Mouse (Mus musculus) neural tube, embryonic 12.5 days (tissue): ENCODE results near the gene Gm2022. TPM values are rescaled to one million over a fixed set of nuclear protein-coding genes. Genes with fewer than 3 reads are reported as not detected.
"Not testable (repeated sequence)": the region's sequence is repeated elsewhere in the genome, so short reads cannot be mapped to it uniquely, and the experiment has no call there.

Source experiments
- ATAC-seq: fragments of 200-750 bp; cut with Nextera tagmentation; 2 replicates; pipeline ENCODE4 v1.8.0; 2017; ENCODE audit warnings: low read depth, mild to moderate bottlenecking, moderate TSS enrichment, moderate library complexity; ENCODE audit not compliant: low FRiP score
- H3K27ac ChIP-seq: fragments of 300-500 bp; sonication (generic); 2 replicates; pipeline ENCODE4 v1.5.1; 2016
- H3K27me3 ChIP-seq: fragments of 300-500 bp; sonication (generic); replicated peaks from 2 replicates; pipeline ENCODE4 v1.6.1; 2016; ENCODE audit warnings: mild to moderate bottlenecking
- H3K36me3 ChIP-seq: fragments of 300-500 bp; sonication (generic); 2 replicates; pipeline ENCODE4 v1.6.1; 2016; ENCODE audit warnings: mild to moderate bottlenecking
- H3K4me1 ChIP-seq: fragments of 300-500 bp; sonication (generic); 2 replicates; pipeline ENCODE4 v1.6.1; 2016
- H3K4me2 ChIP-seq: fragments of 300-500 bp; sonication (generic); replicated peaks from 2 replicates; pipeline ENCODE4 v1.6.1; 2016; ENCODE audit warnings: mild to moderate bottlenecking
- H3K4me3 ChIP-seq: fragments of 300-500 bp; sonication (generic); 2 replicates; pipeline ENCODE4 v1.5.1; 2016
- H3K9ac ChIP-seq: fragments of 300-500 bp; sonication (generic); 2 replicates; pipeline ENCODE4 v1.6.1; 2016; ENCODE audit warnings: mild to moderate bottlenecking
- H3K9me3 ChIP-seq: fragments of 300-500 bp; sonication (generic); 2 replicates; pipeline ENCODE4 v1.6.1; 2016; ENCODE audit warnings: mild to moderate bottlenecking
- WGBS: fragments of 180-500 bp; shearing (Covaris S2); methylation state at CpG from one replicate; pipeline ENCODE4 v1.1.7; 2016; 5-methylcytosine and 5-hydroxymethylcytosine counted together
- polyA plus RNA-seq: library from polyadenylated mRNA; unstranded; fragments of >200 nt; fragmentation: Nextera tagmentation; extraction: Ambion mirVana; gene quantifications from 2 replicates; pipeline ENCODE4 v1.2.1, GENCODE M21; 2016

Gm2022 gene
- polyA plus RNA-seq, result not detected in 2 replicates

DNA sequence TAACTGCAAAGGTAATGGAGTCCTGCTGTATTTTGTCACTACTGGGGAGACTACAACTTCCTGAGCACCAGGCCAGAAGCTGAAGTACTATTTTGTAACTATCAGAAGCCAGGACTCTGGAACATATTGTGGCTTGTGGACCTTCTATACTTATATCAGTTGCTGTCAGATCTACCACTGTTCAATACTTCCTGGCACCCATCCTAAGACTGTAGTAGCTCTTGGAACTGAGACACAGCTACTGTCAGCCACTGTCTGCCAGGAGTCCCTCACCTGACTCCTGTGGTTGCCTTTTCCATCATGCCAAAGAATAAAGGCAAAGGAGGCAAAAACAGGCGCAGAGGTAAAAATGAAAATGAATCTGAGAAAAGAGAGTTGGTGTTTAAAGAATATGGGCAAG is at the start of gene Gm2022:
Gene Gm2022 (plus strand): TSS at position 301 of the 400 bp plus-strand sequence.
- whole genome bisulfite sequencing, result 93% methylated on average over 1 of the region's 1 CpGs

GRCm38 (mm10) chr12:87850657-87851056 is 44.5 kb upstream of the Gm2022 start:
- not testable (repeated sequence) for H3K9ac ChIP-seq, H3K27ac ChIP-seq, H3K4me1 ChIP-seq, H3K36me3 ChIP-seq, H3K4me2 ChIP-seq, ATAC-seq, H3K4me3 ChIP-seq, H3K27me3 ChIP-seq, H3K9me3 ChIP-seq
- no CpG with 5 or more reads among the region's 2 CpGs for WGBS

More for the DNA sequence above, at the start of gene Gm2022:
- H3K27me3 ChIP-seq, H3K9me3 ChIP-seq, H3K4me1 ChIP-seq, H3K4me2 ChIP-seq, H3K27ac ChIP-seq, H3K4me3 ChIP-seq, H3K36me3 ChIP-seq, ATAC-seq, H3K9ac ChIP-seq: not testable (repeated sequence)

DNA sequence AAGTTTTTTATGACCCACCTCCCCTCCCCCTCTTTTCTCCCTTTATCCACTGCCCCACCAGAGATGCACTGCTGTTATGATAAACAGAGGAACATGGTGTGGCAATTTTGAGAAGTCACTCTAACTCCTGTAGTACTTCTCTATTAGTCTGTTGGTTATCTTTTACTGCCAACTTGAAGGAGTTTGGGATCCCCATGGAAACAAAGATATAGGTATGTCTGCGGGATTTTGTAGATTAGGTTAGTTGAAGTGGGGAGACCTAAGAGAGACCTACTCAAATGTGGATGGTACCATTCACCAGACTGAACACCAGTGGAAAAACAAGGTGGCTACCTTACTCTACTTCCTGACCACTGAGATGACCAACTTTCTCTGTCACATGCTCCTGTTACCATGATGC is 39.1 kb upstream of the Gm2022 start:
- ATAC-seq, H3K9me3 ChIP-seq, H3K27ac ChIP-seq, H3K9ac ChIP-seq, H3K4me3 ChIP-seq, H3K4me2 ChIP-seq, H3K27me3 ChIP-seq, H3K36me3 ChIP-seq, H3K4me1 ChIP-seq: not testable (repeated sequence)
- WGBS, result 86% methylated on average over 1 of the region's 1 CpGs

DNA sequence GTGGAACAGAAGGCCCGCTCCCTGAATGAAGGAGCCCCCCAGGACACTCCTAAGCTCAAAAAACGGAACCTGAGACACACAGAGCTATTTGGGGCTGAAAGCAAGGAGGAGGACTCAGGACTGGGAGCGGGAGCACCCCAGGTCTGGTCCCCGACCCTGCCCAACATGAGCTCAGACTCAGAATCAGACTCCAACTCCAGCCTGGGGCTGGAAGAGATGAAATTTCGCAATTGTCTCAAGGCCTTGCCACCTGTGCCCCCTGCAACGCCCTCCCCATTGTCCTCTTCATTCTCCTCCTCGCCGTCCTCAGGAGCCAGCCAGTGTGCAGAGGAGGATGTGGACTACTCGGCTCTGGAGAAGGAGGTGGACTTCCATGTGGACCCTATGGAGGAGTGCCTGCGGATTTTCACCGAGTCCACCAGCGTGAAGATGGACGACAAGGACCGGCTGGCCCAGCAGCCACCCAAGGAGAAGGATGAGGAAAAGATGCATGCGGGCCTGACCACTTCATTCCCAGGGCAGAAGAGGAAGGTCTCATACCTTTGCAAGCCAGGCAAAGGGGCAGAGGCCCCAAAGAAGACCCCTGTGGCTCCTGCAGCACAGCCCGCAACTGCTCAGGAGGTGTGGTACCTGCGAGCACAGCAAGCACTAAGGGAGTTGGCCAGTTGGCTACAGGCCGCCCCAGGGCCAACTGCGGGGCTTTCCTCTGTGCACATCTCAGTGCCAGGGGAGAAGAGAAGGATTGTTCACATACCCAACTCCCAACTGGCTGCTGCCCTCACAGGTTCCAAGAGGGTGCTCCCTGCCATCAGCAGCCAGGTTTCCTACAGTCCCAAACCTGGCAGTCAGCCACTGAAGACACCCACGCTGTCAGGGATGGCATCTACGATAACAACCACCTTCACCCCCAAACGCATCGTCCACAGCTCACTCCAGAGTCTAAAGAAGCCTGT is 33.2 kb upstream of the Gm2022 start:
- peak; percentile 29; the same call in 1 of the 2 replicates for ATAC-seq
- not testable (repeated sequence) for H3K4me1 ChIP-seq, H3K36me3 ChIP-seq, H3K27ac ChIP-seq, H3K9ac ChIP-seq, H3K4me2 ChIP-seq, H3K27me3 ChIP-seq, H3K4me3 ChIP-seq
- peaks cover 15% of the 10 kb centered on the region for H3K9me3 ChIP-seq
- WGBS, result 87% methylated on average over 23 of the region's 23 CpGs

- H3K4me3 ChIP-seq, H3K9ac ChIP-seq, H3K27me3 ChIP-seq, H3K27ac ChIP-seq, H3K4me2 ChIP-seq, ATAC-seq, H3K36me3 ChIP-seq, H3K4me1 ChIP-seq: not testable (repeated sequence)
- WGBS, result 90% methylated on average over 10 of the region's 11 CpGs
- peaks cover 15% of the 10 kb centered on the region for H3K9me3 ChIP-seq
Observed at GRCm38 (mm10) chr12:87863638-87864037, 31.5 kb upstream of the Gm2022 start.

- not testable (repeated sequence) for H3K27ac ChIP-seq, H3K4me1 ChIP-seq, H3K9ac ChIP-seq, ATAC-seq, H3K36me3 ChIP-seq, H3K4me3 ChIP-seq, H3K4me2 ChIP-seq, H3K27me3 ChIP-seq
- WGBS, result 77% methylated on average over 2 of the region's 2 CpGs
- H3K9me3 ChIP-seq, result peaks cover 15% of the 10 kb centered on the region
Observed at GRCm38 (mm10) chr12:87864048-87864447, 31.1 kb upstream of the Gm2022 start.

DNA sequence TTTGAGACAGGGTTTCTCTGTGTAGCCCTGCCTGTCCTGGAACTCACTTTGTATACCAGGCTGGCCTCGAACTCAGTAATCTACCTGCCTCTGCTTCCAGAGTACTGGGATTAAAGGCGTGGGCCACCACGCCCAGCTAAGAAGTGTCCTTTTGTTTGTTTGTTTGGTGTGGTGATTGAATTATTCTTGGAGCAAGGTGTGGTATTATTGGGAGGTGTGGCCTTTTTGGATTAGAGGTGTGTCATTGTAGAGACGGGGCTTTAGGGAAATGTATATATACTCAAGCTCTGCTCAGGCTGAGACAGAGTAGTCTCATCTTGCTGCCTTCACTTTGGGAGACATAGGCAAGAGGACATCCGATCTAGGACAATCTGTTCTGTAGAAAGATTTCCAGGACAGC is 21.4 kb upstream of the Gm2022 start, which contains the start of gene Gm2016:
Gene Gm2016 (plus strand): TSS at position 301 of the 400 bp plus-strand sequence.
- not testable (repeated sequence) for H3K4me1 ChIP-seq, H3K36me3 ChIP-seq, ATAC-seq, H3K4me3 ChIP-seq, H3K27ac ChIP-seq, H3K4me2 ChIP-seq, H3K27me3 ChIP-seq, H3K9ac ChIP-seq, H3K9me3 ChIP-seq
- WGBS, result 87% methylated on average over 5 of the region's 5 CpGs

- H3K27ac ChIP-seq, H3K9me3 ChIP-seq, H3K9ac ChIP-seq, H3K4me3 ChIP-seq, H3K4me1 ChIP-seq, H3K4me2 ChIP-seq, H3K36me3 ChIP-seq, ATAC-seq, H3K27me3 ChIP-seq: not testable (repeated sequence)
- WGBS, result 74% methylated on average over 2 of the region's 2 CpGs
Observed at GRCm38 (mm10) chr12:87919721-87920120, 24.6 kb downstream of the Gm2022 start, which contains the start of gene Gm2035. Gene Gm2035, minus strand, starts transcription at chr12:87919857.

Other genes with a start within 250 kb of the Gm2022 start
- gene Gm21319, start 119.6 kb upstream of the Gm2022 start, polyA plus RNA-seq, result not detected in 2 replicates
- gene Gm21936, start 99.9 kb upstream of the Gm2022 start, polyA plus RNA-seq, result not detected in 2 replicates
- gene BB287469, start 78.8 kb upstream of the Gm2022 start, polyA plus RNA-seq, result not detected in 2 replicates
- gene Gm2001, start 53.0 kb upstream of the Gm2022 start, polyA plus RNA-seq, result not detected in 2 replicates
- gene Gm2016, start 21.3 kb upstream of the Gm2022 start, polyA plus RNA-seq, result not detected in 2 replicates
- gene Gm2035, start 24.5 kb downstream of the Gm2022 start, polyA plus RNA-seq, result not detected in 2 replicates
- not detected in 2 replicates for gene Gm2042, start 58.7 kb downstream of the Gm2022 start, polyA plus RNA-seq
- gene Gm2075, start 116.5 kb downstream of the Gm2022 start, polyA plus RNA-seq, result not detected in 2 replicates
- gene Gm6803, start 123.4 kb downstream of the Gm2022 start, polyA plus RNA-seq, result not detected in 2 replicates
- not detected in 2 replicates for gene Gm2056, start 131.6 kb downstream of the Gm2022 start, polyA plus RNA-seq
- gene Gm16368, start 188.3 kb downstream of the Gm2022 start, polyA plus RNA-seq, result not detected in 2 replicates